Mouse (Mus musculus): ENCODE data around the gene Frem2.

Gene Frem2

GRCm38 (mm10) chr3:53465330-53465729 is 191.8 kb downstream of the Frem2 start:
- DNase-seq: no peak

DNA sequence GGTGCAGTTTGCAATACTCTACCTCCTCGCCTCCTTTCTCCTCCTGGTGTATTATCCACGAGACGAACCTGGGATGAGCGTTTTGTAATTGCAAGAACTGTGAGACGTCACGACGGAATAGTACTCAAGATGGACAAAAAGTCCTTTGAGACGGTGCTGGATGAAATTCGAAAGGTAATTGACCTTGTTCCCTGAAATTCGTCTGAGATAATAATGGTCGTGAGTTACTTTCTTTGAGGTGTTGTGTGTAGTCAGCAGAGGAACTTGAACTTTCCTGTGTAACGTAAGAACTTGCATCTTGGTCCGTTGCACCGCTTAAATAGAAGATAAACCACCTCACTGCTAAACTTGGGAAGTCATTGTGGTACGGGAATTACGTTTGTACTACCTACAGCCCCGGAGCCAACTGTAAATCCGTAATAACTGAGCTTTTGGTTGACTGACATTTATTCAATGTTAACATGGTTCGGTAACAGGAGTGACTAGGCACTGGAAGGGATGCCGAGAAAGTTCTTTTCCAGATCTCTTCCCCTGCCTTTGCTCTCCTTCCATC is 192.9 kb downstream of the Frem2 start:
- DNase-seq: no peak

Measured in liver (tissue).